Mouse (Mus musculus) c-Kit-positive CD71-negative TER-119-negative erythroid progenitor cells, embryonic 14.5 days (primary cell): ENCODE results near the gene Zfp932.
"Not testable (repeated sequence)": the region's sequence is repeated elsewhere in the genome, so short reads cannot be mapped to it uniquely, and the experiment has no call there.

ENCODE experiments used
- DNase-seq: peaks from one replicate; pipeline ENCODE4 v3.0.0-alpha.2; 2013; ENCODE audit warnings: low read depth

The Zfp932 gene

GRCm38 (mm10) chr5:109996026-109996937, at the start of gene Zfp932:
Gene Zfp932, plus strand, starts transcription at chr5:109996521.
- DNase-seq, result peak; percentile 54

DNA sequence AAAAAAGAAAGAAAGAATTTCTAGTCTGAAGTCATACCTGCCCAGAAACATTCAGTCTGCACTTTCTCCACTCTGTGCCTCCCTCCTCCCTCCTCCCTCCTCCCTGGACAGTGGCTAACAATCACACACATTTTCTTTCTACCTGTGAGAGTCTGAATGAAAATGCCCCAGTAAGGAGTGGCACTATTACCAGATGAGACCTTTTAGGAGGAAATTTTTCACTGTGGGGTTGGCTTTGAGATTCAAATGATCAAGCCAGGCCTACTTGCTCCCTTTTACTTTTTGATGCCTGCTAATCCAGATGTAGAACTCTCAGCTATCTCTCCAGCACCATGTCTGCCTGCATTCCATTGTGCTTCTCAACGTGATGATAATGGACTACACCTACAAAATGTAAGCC, 46.0 kb upstream of the Zfp932 start:
- DNase-seq, result no peak

GRCm38 (mm10) chr5:109980743-109981142, 15.6 kb upstream of the Zfp932 start:
- DNase-seq, result not testable (repeated sequence)

- not testable (repeated sequence) for DNase-seq
These were observed 860 bp upstream of the Zfp932 start for GRCm38 (mm10) chr5:109995461-109995860.

- DNase-seq, result not testable (repeated sequence)
These were observed 19.5 kb downstream of the Zfp932 start for GRCm38 (mm10) chr5:110015775-110016174.

- DNase-seq, result no peak
These were observed 27.0 kb downstream of the Zfp932 start for GRCm38 (mm10) chr5:110023273-110023672.

DNA sequence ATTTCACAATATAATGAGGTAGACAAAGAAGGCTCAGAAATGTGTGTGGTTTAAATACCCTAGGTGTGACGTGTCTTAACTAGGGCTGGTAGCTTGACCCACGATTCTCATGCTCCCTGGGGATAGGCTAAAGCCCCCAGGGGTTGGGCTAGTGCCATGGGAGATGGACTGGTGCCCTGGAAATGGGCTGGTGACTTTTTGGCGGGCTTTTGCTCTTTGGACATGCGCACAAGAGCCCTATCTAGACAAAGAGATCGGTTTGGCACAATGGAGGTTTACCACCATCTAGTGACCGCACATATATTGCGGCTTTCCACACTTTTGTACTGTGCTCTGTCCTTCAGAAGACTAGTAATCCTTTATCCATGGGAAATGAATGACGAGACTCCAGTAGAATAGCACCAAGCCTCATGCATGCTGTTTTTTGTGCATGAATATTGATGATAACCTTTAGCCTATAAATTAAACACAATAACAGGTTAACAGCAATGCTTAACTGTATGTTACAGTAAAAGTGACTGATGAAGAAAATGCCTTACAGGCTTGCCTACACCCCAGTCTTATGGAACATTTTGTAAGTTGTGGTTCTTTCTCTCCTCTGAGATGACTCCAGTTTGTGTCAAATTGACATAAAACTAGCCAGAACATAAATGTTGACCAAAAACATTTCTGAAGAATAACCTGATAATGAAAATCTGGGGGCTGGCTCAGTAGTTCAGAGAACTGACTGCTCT, 27.5 kb downstream of the Zfp932 start:
- peak; percentile 18 for DNase-seq

GRCm38 (mm10) chr5:110057637-110058408, 61.5 kb downstream of the Zfp932 start:
- DNase-seq, result peak; percentile 70
